Mouse (Mus musculus) v-Abl transformed pro-B cells (cell line): ENCODE measurements around the gene Usp18.

ENCODE experiments used
- in situ Hi-C, 2 experiments: fragments of 400-800 bp; cut with MboI; formaldehyde crosslinking; loops; one replicate each; pipeline ENCODE4 v1.15.1; 2025; ENCODE audit not compliant: unreplicated experiment in 2 of 2

Gene Usp18

GRCm38 (mm10) chr6:121274356-121274755 is 28.6 kb downstream of the Usp18 start:
- in situ Hi-C loops, result loop anchor here (5.0 to 10.0 kb wide), 2 partner anchors 87 to 1030 kb away; partner anchors contain the start of gene M6pr (in 1 of the 2)

GRCm38 (mm10) chr6:121284132-121284531 is 38.4 kb downstream of the Usp18 start:
- in situ Hi-C loops, result no loop called here

DNA sequence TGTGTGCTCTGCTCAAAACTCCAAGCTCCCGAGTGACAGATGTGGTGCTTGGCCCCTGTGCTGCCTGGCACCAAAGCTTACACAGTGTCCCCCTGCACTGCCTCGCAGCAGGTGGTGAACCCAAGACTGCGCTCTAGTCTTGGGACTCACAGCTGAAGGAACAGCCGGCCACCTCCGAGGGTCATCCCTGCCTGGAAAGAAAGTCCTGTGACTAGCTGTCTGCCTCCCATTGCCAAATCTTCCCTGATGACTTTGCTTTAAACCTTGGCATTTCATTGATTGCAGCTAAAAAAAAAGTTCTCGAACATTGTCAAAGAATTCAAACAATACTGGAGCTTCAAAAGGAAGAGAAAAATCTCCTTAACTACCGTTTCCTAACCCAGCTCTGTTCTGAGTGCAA is 53.6 kb downstream of the Usp18 start:
- in situ Hi-C loops, result no loop called here

- in situ Hi-C loops, result no loop called here
Measured at GRCm38 (mm10) chr6:121299954-121300353, 54.2 kb downstream of the Usp18 start, which contains the start of gene Slc6a13. Gene Slc6a13 (plus strand): TSS chr6:121300227.

GRCm38 (mm10) chr6:121300504-121300903 is 54.8 kb downstream of the Usp18 start:
- in situ Hi-C loops, result no loop called here

DNA sequence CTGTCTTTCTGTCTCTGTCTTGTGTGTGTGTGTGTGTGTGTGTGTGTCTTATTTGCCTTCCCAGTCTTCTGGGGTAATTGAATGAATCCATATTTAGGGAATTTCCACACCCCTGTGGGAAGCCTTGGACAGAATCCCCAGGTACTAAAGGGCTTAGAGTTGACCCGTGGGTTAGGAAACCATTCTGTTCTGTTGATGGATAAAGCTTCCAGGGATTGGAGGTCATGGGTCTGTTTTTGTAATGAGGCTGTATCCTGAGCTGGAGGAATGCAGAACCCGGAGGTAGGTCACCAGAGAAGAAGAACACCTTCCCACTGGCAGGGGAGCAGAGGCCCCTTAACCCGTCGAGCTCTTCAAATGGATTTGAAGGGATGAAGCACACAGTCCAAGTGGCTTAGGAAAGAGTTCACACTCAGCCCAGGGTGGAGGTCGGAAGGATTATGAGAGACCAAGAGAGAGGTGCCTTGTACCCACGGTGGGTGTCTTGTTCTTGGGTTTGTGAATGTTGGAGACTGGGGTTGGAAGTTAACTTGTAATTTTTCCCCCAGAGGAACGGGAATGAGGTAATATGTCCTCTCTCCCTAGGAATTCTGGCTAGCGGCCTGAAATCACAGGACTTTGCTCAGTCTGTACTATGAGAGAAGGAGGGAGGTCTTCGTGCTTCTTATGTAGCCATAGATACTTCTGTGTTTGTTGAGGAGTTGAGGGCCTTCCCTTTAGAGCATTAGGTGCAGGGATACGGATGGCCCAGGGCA is 57.9 kb downstream of the Usp18 start:
- in situ Hi-C loops, result no loop called here

DNA sequence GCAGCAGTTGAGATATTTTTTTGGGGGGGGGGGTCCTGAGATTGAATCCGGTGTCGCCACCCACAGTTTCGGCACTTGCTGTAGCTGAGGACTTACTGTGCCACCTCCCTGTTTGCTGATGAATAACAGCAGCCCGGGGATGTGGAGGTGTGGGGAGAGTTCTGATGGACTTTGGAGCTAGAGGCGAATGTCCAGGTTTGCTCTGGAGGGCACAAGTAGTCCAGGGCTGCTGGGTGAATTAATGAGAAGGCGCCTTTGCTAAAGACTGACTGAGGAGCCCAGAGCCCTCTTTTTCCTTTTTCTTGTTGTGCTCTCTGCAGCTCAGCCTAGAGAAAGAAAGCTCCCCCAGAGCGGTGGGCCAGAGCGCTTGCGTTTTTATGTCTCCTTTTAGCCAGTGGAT is 58.9 kb downstream of the Usp18 start:
- in situ Hi-C loops, result no loop called here

DNA sequence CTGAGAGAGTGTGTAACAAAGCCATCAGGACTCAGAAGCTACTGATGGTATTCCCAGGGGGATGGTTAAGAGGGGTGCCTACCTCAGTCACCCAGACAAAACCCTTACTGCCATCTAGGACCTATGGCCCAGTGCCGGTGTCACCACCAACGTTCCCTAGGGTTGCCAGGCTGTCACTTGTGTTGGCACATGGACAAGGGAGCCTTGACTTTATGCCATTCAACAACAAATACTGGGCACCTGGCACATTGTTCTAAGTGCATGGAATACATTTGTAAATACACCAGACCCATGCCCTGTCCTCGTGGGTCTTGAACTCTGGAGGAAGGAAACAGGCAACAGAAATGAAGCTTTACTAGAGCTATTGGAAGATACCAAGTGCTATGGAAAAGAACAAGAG is 59.9 kb downstream of the Usp18 start:
- in situ Hi-C loops, result no loop called here

- in situ Hi-C loops, result no loop called here
Measured at GRCm38 (mm10) chr6:121310984-121311383, 65.3 kb downstream of the Usp18 start.

- in situ Hi-C loops, result no loop called here
Measured at GRCm38 (mm10) chr6:121319099-121319498, 73.4 kb downstream of the Usp18 start.
